Mouse (Mus musculus) layer of hippocampus, adult 8-10 months (tissue): ENCODE measurements at regions not wholly inside any gene's neighbourhood (a gene's known extent, or its start where the extent isn't known, plus 50 kb on each side); places are given as distances from the start of the nearest gene placed in this dataset.
A peak's percentile ranks its signal among the peaks of the same experiment; 100 is the strongest.

Experiments
- DNase-seq, 2 experiments: peaks; one replicate each; pipeline ENCODE4 v3.0.0; 2022; ENCODE audit warnings: low spot score in 2 of 2
- microRNA-seq, 2 experiments: library from miRNA; unstranded; fragments of <30 nt; microRNA quantifications; one replicate each; pipeline ENCODE4 v1.2.0; 2022

DNA sequence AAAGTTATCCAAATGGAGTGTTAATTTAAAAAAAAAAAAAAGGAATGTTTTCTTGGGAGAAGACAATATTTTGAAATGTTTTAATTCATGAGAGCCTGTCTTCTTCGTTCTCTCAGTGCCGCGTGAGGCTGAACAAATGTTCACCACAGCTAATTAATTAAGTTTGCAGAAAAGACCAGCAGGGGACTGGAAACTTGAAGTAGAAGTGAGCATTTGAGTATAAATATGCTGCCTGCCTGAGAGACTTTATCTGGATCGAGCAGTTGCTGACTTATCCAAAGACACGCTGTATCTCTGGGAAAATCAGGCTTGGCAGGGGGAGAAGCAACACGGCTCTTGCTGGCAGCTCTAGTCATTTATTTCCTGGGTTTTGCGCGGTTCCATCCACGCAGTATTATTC, 49.9 kb upstream of the Prox1 start:
- DNase-seq, result peak in 1 of 2 experiments; percentile 17

Small RNAs in the stretch of these regions (microRNA-seq; reads per million reads assigned to microRNA genes)
- 0 to 0.32 reads per million in 2 experiments for gene Gm47294
